Mouse (Mus musculus) erythroblast, embryonic 14.5 days (primary cell): ENCODE data around the gene Rundc1.

Experiments used
- GATA1 ChIP-seq: IDR thresholded peaks from 2 replicates; pipeline ENCODE4 v1.6.1; 2012; ENCODE audit warnings: low read length, inconsistent platforms, mixed read lengths
- TAL1 ChIP-seq: IDR thresholded peaks from 3 replicates; pipeline ENCODE4 v1.6.1; 2012; ENCODE audit warnings: low read length, inconsistent platforms, mixed read lengths

- no peak for TF ChIP-seq GATA1
- TF ChIP-seq TAL1 = no peak
These were observed 34.8 kb downstream of the Rundc1 start for GRCm38 (mm10) chr11:101459716-101460115.
